In genomic region chr4:108976458-108977071, GRCm38 (mm10) we compare ENCODE assay signal across 7 mouse cellular contexts. TPM values are rescaled to one million over a fixed set of nuclear protein-coding genes. Genes with fewer than 3 reads are reported as not detected.
A peak's percentile ranks its signal among the peaks of the same experiment; 100 is the strongest.
DNase-seq lines count a peak whose midpoint lies in the region; ATAC-seq and TF ChIP-seq lines count a peak whose summit lies in the region.

No protein-coding gene starts in this region.

- H3K4me3 ChIP-seq in embryonic facial prominence, embryonic 10.5 days = no peak overlapping the region
- no peak overlapping the region for H3K4me3 ChIP-seq in kidney, postnatal 0 days (replicated peaks; ENCODE audit: low read depth, low read length)
- H3K4me3 ChIP-seq in liver, embryonic 12.5 days = no peak overlapping the region

- no peaks in the 10 kb centered on the region for H3K9me3 ChIP-seq in embryonic facial prominence, embryonic 10.5 days
- no peaks in the 10 kb centered on the region for H3K9me3 ChIP-seq in kidney, postnatal 0 days (replicated peaks; ENCODE audit: low read length)
- no peaks in the 10 kb centered on the region for H3K9me3 ChIP-seq in liver, embryonic 12.5 days (replicated peaks)

- WGBS in embryonic facial prominence, embryonic 10.5 days = 46% methylated on average over 6 of the region's 6 CpGs
- WGBS in kidney, postnatal 0 days = 51% methylated on average over 6 of the region's 6 CpGs
- 43% methylated on average over 6 of the region's 6 CpGs for WGBS in liver, embryonic 12.5 days (ENCODE audit: insufficient replicate concordance)

- no peak overlapping the region for H3K4me2 ChIP-seq in kidney, postnatal 0 days (ENCODE audit: low read length)
- H3K4me2 ChIP-seq in liver, embryonic 12.5 days = no peak overlapping the region

- H3K27me3 ChIP-seq in embryonic facial prominence, embryonic 10.5 days (replicated peaks; ENCODE audit: low read depth, poor library complexity, severe bottlenecking) = no peaks in the 10 kb centered on the region
- no peaks in the 10 kb centered on the region for H3K27me3 ChIP-seq in kidney, postnatal 0 days (ENCODE audit: insufficient read depth, low read length)
- peaks cover 13% of the 10 kb centered on the region; the same call in 1 of the 2 replicates for H3K27me3 ChIP-seq in liver, embryonic 12.5 days (replicated peaks)

- peaks cover 1% of the 10 kb centered on the region for H3K4me1 ChIP-seq in embryonic facial prominence, embryonic 10.5 days
- no peaks in the 10 kb centered on the region for H3K4me1 ChIP-seq in kidney, postnatal 0 days (replicated peaks; ENCODE audit: insufficient read depth, low read length)
- H3K4me1 ChIP-seq in liver, embryonic 12.5 days = peaks cover 13% of the 10 kb centered on the region; the same call in 1 of the 2 replicates

- no peaks in the 10 kb centered on the region for H3K36me3 ChIP-seq in embryonic facial prominence, embryonic 10.5 days (replicated peaks)
- no peaks in the 10 kb centered on the region for H3K36me3 ChIP-seq in kidney, postnatal 0 days (ENCODE audit: insufficient read depth, low read length)
- H3K36me3 ChIP-seq in liver, embryonic 12.5 days = no peaks in the 10 kb centered on the region

- TF ChIP-seq CTCF in kidney, postnatal 0 days (IDR thresholded peaks at IDR 0.05; ENCODE audit: low read depth) = peak; percentile 86

- peak; percentile 40 for DNase-seq in thymus, postnatal 4 days
- no peak for DNase-seq in thymus, postnatal 10 days (ENCODE audit: low spot score in 2 of 2)
- DNase-seq in adrenal gland, postnatal 14 days = peak; percentile 55
- peak; percentile 25 for DNase-seq in embryonic facial prominence, embryonic 10.5 days (ENCODE audit: low spot score)
- DNase-seq in kidney, postnatal 0 days (ENCODE audit: low spot score) = peak; percentile 87
- DNase-seq in retina, embryonic 14.5 days (ENCODE audit: low spot score) = peak; percentile 79

- H3K9ac ChIP-seq in kidney, postnatal 0 days (ENCODE audit: low read depth, low read length) = no peak overlapping the region
- H3K9ac ChIP-seq in liver, embryonic 12.5 days = no peak overlapping the region

- ATAC-seq in kidney, postnatal 0 days (replicated peaks; ENCODE audit: low FRiP score, low read depth) = no peak
- peak; percentile 42 for ATAC-seq in liver, embryonic 12.5 days

- H3K27ac ChIP-seq in embryonic facial prominence, embryonic 10.5 days (replicated peaks) = no peak overlapping the region
- no peak overlapping the region for H3K27ac ChIP-seq in kidney, postnatal 0 days
- no peak overlapping the region for H3K27ac ChIP-seq in liver, embryonic 12.5 days

RNA-seq across cellular contexts. Expression of gene Nrd1, which starts 23.9 kb away (rescaled TPM):
- total RNA-seq in adrenal gland, postnatal 14 days (2021) = 105 and 108 TPM in 2 replicates
- polyA plus RNA-seq in embryonic facial prominence, embryonic 10.5 days (2016; fragmentation: Nextera tagmentation; extraction: Ambion mirVana) = 76.7 and 78.6 TPM in 2 replicates
- 43.5 and 45.1 TPM in 2 replicates for polyA plus RNA-seq in kidney, postnatal 0 days (2015; fragmentation: Nextera tagmentation; extraction: Ambion mirVana)
- 55.3 and 56.0 TPM in 2 replicates for polyA plus RNA-seq in liver, embryonic 12.5 days (2016; fragmentation: Nextera tagmentation; extraction: Ambion mirVana)

Comparison
In these comparisons a context has a peak if more than half of its experiments do, and no peak if none do; other contexts are left out.
1. DNase-seq: peak in thymus, postnatal 4 days (single experiment), adrenal gland, postnatal 14 days (single experiment), embryonic facial prominence, embryonic 10.5 days (single experiment), kidney, postnatal 0 days (single experiment) and retina, embryonic 14.5 days (single experiment); none in thymus, postnatal 10 days (0 of 2).